Mouse (Mus musculus): ENCODE results near the gene Lrp4.

- TF ChIP-seq POLR2A (IDR thresholded peaks at IDR 0.05; ENCODE audit: borderline replicate concordance, insufficient read depth, low read length) (no peak), CTCF (IDR thresholded peaks at IDR 0.05; ENCODE audit: borderline replicate concordance, insufficient read depth, low read depth, low read length) (no peak)
Observed at GRCm38 (mm10) chr2:91411473-91411872, 45.8 kb upstream of the Lrp4 start.
